Mouse (Mus musculus) forebrain, embryonic 16.5 days (tissue): ENCODE measurements at regions not wholly inside any gene's neighbourhood (a gene's known extent, or its start where the extent isn't known, plus 50 kb on each side); places are given as distances from the start of the nearest gene placed in this dataset.
A peak's percentile ranks its signal among the peaks of the same experiment; 100 is the strongest.

Experiments
- ATAC-seq: fragments of 200-750 bp; cut with Nextera tagmentation; 2 replicates; pipeline ENCODE4 v1.8.0; 2017; ENCODE audit warnings: mild to moderate bottlenecking, moderate library complexity
- H3K27ac ChIP-seq: fragments of 300-500 bp; sonication (generic); 2 replicates; pipeline ENCODE4 v1.5.1; 2014; ENCODE audit warnings: low read length, control low read depth
- H3K27me3 ChIP-seq: fragments of 300-500 bp; sonication (generic); replicated peaks from 2 replicates; pipeline ENCODE4 v1.6.1; 2014; ENCODE audit warnings: low read length; ENCODE audit not compliant: control insufficient read depth, insufficient read depth
- H3K36me3 ChIP-seq: fragments of 300-500 bp; sonication (generic); 2 replicates; pipeline ENCODE4 v1.6.1; 2014; ENCODE audit not compliant: control insufficient read depth, insufficient read depth
- H3K4me1 ChIP-seq: fragments of 300-500 bp; sonication (generic); replicated peaks from 2 replicates; pipeline ENCODE4 v1.6.1; 2014; ENCODE audit warnings: low read length; ENCODE audit not compliant: control insufficient read depth, insufficient read depth
- H3K4me2 ChIP-seq: fragments of 300-500 bp; sonication (generic); 2 replicates; pipeline ENCODE4 v1.6.1; 2014; ENCODE audit warnings: mild to moderate bottlenecking, low read length, control low read depth
- H3K4me3 ChIP-seq: fragments of 300-500 bp; sonication (generic); replicated peaks from 2 replicates; pipeline ENCODE4 v1.5.1; 2014; ENCODE audit warnings: mild to moderate bottlenecking, low read length, control low read depth
- H3K9ac ChIP-seq: fragments of 300-500 bp; sonication (generic); replicated peaks from 2 replicates; pipeline ENCODE4 v1.6.1; 2014; ENCODE audit warnings: low read depth, low read length, control low read depth
- H3K9me3 ChIP-seq: fragments of 300-500 bp; sonication (generic); 2 replicates; pipeline ENCODE4 v1.6.1; 2016; ENCODE audit warnings: low read length; ENCODE audit not compliant: control insufficient read depth
- WGBS: fragments of 180-500 bp; shearing (Covaris S2); extraction: QIAGEN DNeasy Blood & Tissue Kit; methylation state at CpG from one replicate; pipeline ENCODE4 v1.1.7; 2014; 5-methylcytosine and 5-hydroxymethylcytosine counted together

GRCm38 (mm10) chr4:93486455-93486854 lies 151.1 kb upstream of the Tusc1 start:
- no peaks in the 10 kb centered on the region for H3K27me3 ChIP-seq
- WGBS, result 89% methylated on average over 1 of the region's 1 CpGs

GRCm38 (mm10) chr4:93481247-93481646 lies 145.9 kb upstream of the Tusc1 start:
- Histone ChIP-seq H3K9ac (no peak overlapping the region), H3K4me2 (no peak overlapping the region), H3K36me3 (no peaks in the 10 kb centered on the region), H3K27me3 (no peaks in the 10 kb centered on the region), H3K9me3 (no peaks in the 10 kb centered on the region), H3K4me1 (no peaks in the 10 kb centered on the region), H3K4me3 (no peak overlapping the region), H3K27ac (no peak overlapping the region)
- 95% methylated on average over 1 of the region's 1 CpGs for WGBS
- ATAC-seq, result no peak

More at GRCm38 (mm10) chr4:93486455-93486854, 151.1 kb upstream of the Tusc1 start:
- Histone ChIP-seq H3K27ac (no peak overlapping the region), H3K9me3 (no peaks in the 10 kb centered on the region), H3K36me3 (no peaks in the 10 kb centered on the region), H3K4me2 (no peak overlapping the region), H3K4me3 (no peak overlapping the region), H3K4me1 (no peaks in the 10 kb centered on the region), H3K9ac (no peak overlapping the region)
- no peak for ATAC-seq

GRCm38 (mm10) chr4:93477189-93477767 lies 142.0 kb upstream of the Tusc1 start:
- H3K4me1 ChIP-seq, result no peaks in the 10 kb centered on the region
- ATAC-seq, result no peak
- no peak overlapping the region for H3K4me2 ChIP-seq
- no peak overlapping the region for H3K4me3 ChIP-seq
- no peak overlapping the region for H3K27ac ChIP-seq
- H3K27me3 ChIP-seq, result no peaks in the 10 kb centered on the region
- H3K9ac ChIP-seq, result no peak overlapping the region
- no peaks in the 10 kb centered on the region for H3K36me3 ChIP-seq
- no peaks in the 10 kb centered on the region for H3K9me3 ChIP-seq

GRCm38 (mm10) chr4:93467998-93468397 lies 132.7 kb upstream of the Tusc1 start:
- Histone ChIP-seq H3K27me3 (no peaks in the 10 kb centered on the region), H3K9ac (no peak overlapping the region), H3K4me1 (no peaks in the 10 kb centered on the region), H3K4me2 (no peak overlapping the region), H3K4me3 (no peak overlapping the region), H3K9me3 (no peaks in the 10 kb centered on the region), H3K27ac (no peak overlapping the region), H3K36me3 (no peaks in the 10 kb centered on the region)
- WGBS, result 98% methylated on average over 1 of the region's 1 CpGs
- ATAC-seq, result no peak

- WGBS, result 75% methylated on average over 1 of the region's 1 CpGs
- no peaks in the 10 kb centered on the region for H3K27me3 ChIP-seq
- no peaks in the 10 kb centered on the region for H3K9me3 ChIP-seq
- no peak overlapping the region for H3K9ac ChIP-seq
- no peak overlapping the region for H3K4me2 ChIP-seq
- no peak overlapping the region for H3K27ac ChIP-seq
- no peak for ATAC-seq
- H3K4me3 ChIP-seq, result no peak overlapping the region
- no peaks in the 10 kb centered on the region for H3K36me3 ChIP-seq
- no peaks in the 10 kb centered on the region for H3K4me1 ChIP-seq
Observed at GRCm38 (mm10) chr4:93467424-93467823, 132.1 kb upstream of the Tusc1 start.

- ATAC-seq, result no peak
- no peak overlapping the region for H3K27ac ChIP-seq
- H3K9ac ChIP-seq, result no peak overlapping the region
- H3K4me2 ChIP-seq, result no peak overlapping the region
- no peaks in the 10 kb centered on the region for H3K4me1 ChIP-seq
- H3K36me3 ChIP-seq, result no peaks in the 10 kb centered on the region
- no peaks in the 10 kb centered on the region for H3K9me3 ChIP-seq
- H3K27me3 ChIP-seq, result no peaks in the 10 kb centered on the region
- H3K4me3 ChIP-seq, result no peak overlapping the region
- 67% methylated on average over 3 of the region's 3 CpGs for WGBS
Observed at GRCm38 (mm10) chr4:93451357-93451756, 116.0 kb upstream of the Tusc1 start.

GRCm38 (mm10) chr4:93450831-93451230 lies 115.5 kb upstream of the Tusc1 start:
- 97% methylated on average over 1 of the region's 1 CpGs for WGBS
- H3K9ac ChIP-seq, result no peak overlapping the region
- ATAC-seq, result no peak
- H3K27me3 ChIP-seq, result no peaks in the 10 kb centered on the region
- no peak overlapping the region for H3K27ac ChIP-seq
- no peaks in the 10 kb centered on the region for H3K9me3 ChIP-seq
- H3K4me3 ChIP-seq, result no peak overlapping the region
- no peaks in the 10 kb centered on the region for H3K36me3 ChIP-seq
- H3K4me2 ChIP-seq, result no peak overlapping the region
- H3K4me1 ChIP-seq, result no peaks in the 10 kb centered on the region

GRCm38 (mm10) chr4:93444666-93445065 lies 109.4 kb upstream of the Tusc1 start:
- no peak overlapping the region for H3K4me2 ChIP-seq
- no peaks in the 10 kb centered on the region for H3K4me1 ChIP-seq
- ATAC-seq, result no peak
- no peaks in the 10 kb centered on the region for H3K27me3 ChIP-seq
- H3K27ac ChIP-seq, result no peak overlapping the region
- no peaks in the 10 kb centered on the region for H3K9me3 ChIP-seq
- no peaks in the 10 kb centered on the region for H3K36me3 ChIP-seq
- no peak overlapping the region for H3K9ac ChIP-seq
- no peak overlapping the region for H3K4me3 ChIP-seq

GRCm38 (mm10) chr4:93438587-93439336 lies 103.5 kb upstream of the Tusc1 start:
- no peaks in the 10 kb centered on the region for H3K36me3 ChIP-seq
- H3K27me3 ChIP-seq, result no peaks in the 10 kb centered on the region
- no peak overlapping the region for H3K27ac ChIP-seq
- H3K9ac ChIP-seq, result no peak overlapping the region
- WGBS, result 67% methylated on average over 3 of the region's 3 CpGs
- no peaks in the 10 kb centered on the region for H3K9me3 ChIP-seq
- no peak overlapping the region for H3K4me2 ChIP-seq
- ATAC-seq, result peak; percentile 23; the same call in 1 of the 2 replicates
- no peaks in the 10 kb centered on the region for H3K4me1 ChIP-seq
- no peak overlapping the region for H3K4me3 ChIP-seq
